Mouse (Mus musculus) ZHBTc4 (cell line): ENCODE data around the gene Mllt3.

Experiments used
- DNase-seq: peaks from one replicate; pipeline ENCODE4 v3.0.0-alpha.2; 2011; ENCODE audit warnings: low read depth, low spot score

Mllt3 gene

DNA sequence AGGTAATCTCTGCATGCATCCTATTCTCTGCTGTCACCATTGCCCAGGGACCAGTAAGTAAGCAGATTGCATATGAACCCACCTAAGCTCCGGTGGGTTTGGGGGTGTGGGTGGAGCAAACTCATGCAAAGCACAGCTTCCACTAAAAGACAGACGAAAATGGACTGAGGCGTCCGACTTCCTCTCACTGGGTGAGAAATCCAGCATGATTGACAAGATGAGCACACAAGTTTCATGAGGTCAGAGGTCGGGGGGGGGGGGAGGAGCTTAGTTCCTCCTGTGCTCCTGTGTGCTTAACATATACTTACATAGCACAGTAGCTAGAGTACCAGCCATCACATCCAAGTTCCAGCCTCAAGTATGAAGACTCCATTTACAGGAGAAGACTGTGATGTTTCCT, 206.8 kb downstream of the Mllt3 start:
- DNase-seq = no peak

DNA sequence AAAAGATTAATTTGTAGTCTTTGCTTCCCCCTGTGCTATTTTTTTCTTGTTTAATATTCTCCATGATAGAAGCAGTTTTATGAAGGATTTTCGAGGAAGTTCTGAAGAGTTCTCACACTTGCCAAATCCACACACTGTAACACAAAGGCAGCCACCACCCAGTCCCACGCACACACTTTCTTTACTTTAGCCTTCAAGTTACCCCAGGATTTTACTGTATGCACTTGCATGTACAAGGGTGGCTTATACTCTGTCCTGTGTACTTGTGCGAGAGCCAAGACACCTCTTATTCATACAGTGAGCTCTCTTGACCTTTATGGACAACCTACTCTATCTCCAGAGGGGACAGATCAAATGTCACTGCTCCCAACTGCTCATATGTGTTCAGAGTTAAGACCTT, 209.5 kb downstream of the Mllt3 start:
- no peak for DNase-seq

DNA sequence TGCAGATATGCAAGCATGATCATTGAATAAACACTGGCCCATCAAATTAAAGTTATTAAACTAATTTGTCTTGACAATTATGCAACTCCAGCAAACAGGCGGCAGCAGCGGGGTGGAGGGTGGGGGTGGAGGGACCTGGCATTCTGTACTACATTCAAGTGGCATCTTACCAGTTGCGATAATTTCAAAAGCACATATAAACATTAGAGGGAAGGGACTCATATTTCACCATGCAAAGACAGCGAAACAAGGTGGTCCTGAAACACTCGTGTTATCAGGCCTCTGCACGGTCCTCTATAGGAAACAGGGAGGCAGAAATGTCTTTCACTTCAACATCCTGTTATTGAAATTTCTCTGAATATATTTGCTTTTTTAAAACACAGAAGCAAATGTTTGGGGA, 210.0 kb downstream of the Mllt3 start:
- DNase-seq = no peak

DNA sequence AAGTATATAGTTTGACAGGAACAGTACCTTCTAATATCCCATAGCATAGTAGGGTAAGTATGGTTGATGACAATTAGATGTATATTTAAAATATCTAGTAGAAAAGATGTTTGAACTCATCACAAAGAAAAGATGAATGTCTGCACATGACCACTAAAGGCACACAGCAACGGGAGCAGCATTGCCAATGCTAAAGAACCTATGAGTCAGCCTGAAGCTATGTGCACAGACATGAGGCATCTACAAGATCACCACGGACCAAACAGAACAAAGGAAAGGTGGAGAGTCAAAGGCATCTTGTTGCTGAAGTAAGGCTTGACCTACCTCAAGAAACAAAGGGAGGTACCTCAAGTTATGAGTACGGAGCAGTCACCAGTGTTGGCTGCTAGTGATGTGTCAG, 212.3 kb downstream of the Mllt3 start:
- no peak for DNase-seq

DNA sequence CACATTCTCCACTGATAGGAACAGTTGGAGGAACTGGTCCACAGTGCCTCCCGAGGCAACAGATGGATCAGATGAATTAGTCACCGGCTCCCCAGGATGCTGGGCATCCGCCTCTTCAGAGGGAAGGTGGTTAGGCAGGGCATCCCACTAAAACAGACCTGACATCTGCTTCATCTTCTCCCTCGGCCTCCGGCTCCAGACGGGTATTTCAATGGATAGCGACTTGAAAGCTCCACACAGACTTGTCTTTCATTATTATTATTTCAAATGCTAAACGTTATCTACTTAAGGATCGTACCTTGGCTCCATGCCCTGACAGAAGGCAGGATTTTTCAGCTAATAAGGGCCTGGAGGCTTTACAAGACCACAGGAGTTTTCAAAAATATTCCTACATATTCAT, 214.0 kb downstream of the Mllt3 start:
- DNase-seq = no peak

DNA sequence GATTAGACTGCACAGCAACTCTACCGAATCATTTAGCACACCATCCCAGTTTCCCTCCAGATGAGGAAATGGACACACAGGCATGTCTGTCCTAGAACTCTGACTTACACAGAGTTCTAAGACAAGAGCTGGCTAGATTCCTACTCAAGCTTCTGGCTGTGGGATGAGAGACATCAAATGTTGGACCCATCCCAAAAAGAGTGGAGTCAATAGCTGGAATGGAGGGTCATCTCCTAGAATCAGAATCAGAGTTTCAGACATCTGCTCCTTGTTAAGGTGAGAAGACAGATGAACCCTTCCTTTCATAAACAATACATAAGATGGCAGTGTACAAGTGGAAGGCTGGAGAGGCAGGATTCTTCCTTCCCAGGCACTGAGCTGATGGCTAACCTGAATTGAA, 214.9 kb downstream of the Mllt3 start:
- no peak for DNase-seq

DNA sequence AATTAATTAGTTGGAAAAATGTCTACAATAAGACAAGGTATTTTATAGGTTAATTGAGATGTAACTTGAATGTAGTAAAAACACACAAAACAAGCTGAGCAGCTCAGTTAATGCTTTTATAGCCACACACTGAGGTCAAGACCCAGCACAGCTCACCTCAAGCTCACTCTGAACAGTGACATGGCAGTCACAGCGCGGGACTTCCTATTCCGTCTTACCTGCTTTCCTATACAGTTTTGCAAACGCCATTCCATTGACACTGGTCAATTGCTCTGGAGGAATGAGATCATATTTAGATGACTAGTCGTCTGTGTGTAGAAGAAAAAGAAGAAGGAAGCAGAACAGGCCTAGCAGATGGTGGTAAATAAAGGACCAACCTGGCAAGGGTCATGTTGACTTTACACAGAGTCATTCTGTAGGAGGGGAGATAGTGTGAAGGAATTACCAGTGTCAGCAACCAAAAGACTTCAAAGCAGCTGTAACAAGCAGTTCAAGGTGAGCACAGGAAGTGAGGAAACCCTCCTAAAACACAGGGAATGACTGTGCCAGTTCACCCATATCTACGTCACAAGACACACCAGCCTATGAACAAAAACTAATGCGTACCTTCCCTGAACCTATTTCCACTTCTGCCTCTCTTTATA, 217.6 kb downstream of the Mllt3 start:
- DNase-seq = no peak

DNA sequence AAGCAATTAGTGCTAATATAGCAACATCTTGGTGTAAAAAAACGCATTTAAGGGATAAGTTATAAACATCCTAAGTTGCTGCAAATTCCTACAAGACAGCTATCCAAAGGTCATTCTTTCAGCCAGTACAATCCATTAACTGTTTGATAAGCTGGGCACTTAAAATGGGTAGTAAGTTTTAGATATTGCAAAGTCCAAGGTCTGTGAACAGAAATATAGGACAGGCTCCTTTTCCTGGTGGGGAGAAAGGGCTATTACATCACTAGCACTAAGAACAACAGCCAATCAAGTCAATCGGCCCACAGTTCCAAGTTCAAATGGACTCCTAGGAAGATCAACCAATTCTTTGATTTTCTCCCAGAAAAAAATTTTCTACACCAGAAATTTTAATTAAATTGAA, 221.3 kb downstream of the Mllt3 start:
- no peak for DNase-seq

DNA sequence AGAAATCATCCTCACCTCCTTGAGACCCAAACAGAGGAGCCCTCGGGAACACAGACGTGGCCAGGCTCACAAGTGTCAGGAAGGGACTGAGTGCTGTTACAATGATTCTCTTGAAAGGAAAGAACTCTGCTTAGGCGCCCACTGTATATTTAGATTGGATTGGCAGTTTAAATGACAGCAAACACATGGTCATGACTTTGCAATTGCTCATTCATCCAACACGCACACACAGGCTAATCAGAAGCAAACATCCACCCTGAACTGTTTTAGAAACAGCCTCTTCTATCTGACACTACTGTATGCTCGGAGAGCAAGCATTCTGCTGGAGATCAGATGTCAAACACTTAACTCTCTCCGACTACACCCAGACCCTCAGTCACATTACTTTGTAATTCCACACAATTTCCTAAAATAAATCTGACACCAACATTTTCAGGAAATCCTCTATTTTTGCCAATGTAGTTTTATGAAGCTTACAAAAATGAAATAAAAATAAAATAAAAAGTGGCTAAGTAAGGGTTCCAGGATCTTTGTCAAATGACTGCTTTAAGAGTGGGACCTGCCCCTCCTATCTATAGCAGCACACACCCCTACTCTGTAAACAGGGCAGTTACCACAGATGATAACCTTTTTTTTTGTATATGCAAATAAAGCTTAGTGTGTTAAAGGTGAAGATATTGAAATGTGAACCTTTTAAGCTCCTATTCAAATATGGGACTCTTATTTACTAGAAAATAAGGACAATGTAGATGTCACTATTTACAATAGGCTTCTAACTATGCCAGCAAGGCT, 226.8 kb downstream of the Mllt3 start:
- no peak for DNase-seq

DNA sequence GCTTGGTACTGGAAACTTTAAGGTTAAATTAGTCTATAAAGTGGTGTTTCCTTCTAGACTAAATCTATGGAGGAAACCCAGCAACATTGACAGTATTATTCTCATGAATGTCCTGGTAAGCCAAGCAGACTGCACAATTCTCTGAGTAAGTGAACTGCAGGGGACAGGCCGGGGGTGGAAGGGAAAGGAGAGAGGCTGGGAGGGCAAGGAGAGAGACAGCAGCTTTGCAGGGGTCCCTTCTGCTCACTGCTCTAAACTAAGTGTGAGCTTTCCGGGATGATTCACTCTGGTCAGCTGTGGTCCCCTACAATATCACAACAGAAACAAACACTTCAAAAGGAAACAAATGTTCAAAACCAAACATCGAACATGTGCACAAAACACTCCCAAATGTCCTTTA, 228.6 kb downstream of the Mllt3 start:
- no peak for DNase-seq

DNA sequence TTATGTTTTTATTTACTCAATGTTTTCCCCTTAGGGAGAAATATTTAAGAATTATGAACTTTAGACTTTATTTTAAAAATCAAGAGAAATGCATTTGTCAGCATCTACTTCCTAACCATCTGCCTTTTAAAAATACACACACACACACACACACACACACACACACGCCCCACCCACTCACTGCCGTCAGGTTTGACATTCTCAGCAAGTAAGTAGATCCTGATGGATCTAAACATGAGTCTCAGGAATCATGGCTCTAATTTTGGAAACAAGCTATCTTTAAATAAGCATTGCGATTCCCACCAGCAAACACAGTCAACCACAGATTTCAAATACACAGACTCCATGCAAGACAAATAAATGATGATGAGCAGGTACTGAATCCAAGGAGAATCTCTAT, 229.9 kb downstream of the Mllt3 start:
- DNase-seq = no peak

DNA sequence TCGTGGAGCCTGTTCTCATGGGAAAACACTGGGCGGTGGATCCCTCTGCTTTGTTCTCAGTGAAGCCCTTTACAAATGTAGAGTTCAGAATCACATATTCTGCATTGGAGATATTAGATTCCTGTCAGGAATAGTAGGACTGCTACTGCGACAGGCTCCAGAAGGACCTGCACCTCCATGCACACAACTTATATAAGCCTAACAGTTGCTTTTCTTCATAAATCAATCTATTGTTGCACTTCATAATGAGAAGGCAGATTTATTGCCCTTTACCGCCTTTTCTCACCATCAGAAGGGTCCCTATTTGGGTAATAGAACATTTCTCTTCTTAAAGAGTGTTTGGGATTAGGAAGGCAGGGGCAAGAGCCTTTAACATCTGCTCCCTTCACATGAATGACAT, 231.0 kb downstream of the Mllt3 start:
- DNase-seq = no peak

DNA sequence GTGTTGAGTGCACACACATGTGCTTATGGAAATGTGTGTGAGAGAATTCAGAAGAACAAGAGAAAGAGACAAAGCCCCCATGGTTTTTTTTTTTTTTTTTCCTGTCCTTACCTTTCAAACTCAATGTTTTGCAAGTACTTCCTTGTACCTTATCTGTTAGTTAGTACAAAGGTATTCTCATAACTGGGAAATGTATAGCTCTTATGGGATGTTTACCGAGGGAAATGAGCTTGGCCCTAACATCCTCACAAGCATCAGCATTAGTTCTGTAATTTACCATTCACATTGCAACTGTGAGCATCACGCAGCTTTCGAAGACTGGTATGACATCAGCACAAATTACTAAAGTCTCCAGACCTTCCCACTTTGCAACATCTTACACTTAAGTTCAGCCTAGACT, 231.8 kb downstream of the Mllt3 start:
- no peak for DNase-seq

DNA sequence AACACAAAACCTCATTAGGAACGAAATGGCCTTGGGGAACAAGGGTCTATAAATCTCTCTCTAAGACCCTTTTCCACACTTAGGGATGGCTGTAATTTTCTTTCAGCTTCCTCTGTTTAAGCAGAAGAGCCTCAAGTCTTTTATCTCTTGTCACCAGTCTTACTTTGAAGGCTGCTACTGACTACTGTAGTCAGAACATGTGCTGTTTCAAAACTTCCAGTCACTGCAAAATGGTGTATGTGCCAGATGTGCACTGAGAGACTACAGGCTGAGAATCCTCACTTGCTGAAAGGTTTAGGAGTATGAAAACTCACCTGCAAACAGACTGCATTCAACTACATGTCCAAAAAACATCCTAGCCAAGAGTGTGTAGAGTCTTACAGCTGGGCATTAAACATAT, 232.9 kb downstream of the Mllt3 start:
- DNase-seq = no peak

DNA sequence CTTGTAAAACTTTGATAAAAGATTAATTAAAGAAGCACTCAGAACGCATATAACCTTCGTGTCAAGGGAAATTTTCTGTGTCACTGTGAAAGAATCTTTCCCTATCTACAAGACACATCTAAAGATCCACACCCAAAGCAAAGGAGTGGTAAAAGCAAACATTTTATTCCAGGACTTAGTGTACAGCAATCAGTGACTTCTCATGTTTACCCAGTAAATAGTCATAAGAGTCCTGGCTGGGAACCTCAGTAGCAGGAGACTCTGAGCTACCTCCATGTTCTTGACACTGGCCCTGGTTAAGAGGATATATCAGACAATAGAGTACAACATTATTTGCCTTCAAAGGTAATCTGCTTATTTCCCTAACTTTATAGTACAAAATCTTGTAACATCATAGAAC, 233.7 kb downstream of the Mllt3 start:
- DNase-seq = no peak

DNA sequence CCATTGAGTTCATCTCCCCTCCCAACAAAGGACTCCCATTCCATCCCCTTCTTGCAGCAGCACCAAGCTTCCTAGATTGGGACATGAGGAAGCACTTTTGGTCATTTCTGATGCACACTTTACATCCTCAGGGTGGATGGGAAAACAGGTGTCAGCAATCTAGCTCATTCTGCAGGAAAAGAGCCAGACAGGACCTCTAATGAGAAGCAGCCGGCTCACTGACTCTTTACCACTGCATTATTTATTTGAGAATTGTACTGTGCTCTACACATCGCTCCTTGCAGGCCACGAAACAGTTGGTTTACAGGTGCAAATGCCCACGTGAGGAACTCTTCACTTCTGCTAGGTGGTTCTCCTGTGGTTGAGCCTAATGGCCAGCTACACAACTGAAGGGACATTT, 237.9 kb downstream of the Mllt3 start:
- no peak for DNase-seq

DNA sequence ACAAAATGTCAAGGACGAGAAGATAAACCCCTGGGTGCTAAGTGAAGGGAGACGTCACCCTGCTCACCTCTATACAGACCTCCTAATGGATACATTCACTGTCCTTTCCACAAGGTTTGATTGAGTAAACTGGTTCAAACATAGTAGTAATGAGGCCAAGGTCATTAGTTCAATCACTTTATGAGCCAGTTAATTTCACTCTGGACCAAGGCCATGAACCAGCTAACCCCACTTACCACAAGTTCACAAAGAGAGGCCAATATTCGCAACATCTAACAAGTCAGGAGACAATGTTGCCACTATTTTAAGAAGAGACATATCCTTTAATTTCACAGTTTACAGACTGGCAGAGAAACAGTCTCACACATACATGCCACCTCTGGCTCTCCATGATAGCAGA, 238.9 kb downstream of the Mllt3 start:
- no peak for DNase-seq

DNA sequence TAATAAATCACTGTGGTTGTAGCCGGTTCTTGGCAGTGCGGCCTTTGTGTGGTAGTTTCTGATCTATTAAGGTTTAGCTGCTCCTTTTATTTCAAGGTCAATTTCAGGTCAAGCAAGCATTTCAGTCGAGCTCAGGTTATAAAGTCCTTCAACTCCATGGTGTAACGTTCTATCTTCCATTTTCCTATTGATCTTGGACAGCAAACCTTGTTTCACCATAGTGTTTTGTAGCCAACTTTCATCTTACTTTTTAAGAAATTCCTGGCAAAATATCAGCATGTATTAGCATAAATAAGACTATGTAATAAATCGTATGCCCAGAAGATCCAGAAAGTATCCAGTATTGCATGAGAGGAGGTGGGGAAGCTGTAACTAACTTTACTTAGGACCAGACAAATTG, 240.7 kb downstream of the Mllt3 start:
- no peak for DNase-seq

DNA sequence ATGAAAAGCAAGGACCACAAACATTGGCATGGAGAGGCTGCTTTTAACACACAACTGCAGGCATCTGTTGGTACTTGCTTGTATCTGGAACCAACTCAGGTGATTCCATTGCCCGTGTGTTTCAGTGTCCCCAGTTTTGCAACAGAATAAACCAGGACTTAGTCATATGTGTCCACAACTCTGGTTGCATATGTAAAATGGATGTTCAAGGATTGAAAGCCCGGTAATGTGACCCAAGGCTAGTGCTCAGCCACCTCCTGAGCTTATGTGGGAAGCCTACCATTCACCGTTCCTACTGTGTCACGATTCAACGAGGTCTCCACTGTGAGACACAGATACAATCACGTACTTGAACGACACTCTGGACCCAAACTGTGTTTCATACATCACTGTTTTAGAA, 243.7 kb downstream of the Mllt3 start:
- no peak for DNase-seq

DNA sequence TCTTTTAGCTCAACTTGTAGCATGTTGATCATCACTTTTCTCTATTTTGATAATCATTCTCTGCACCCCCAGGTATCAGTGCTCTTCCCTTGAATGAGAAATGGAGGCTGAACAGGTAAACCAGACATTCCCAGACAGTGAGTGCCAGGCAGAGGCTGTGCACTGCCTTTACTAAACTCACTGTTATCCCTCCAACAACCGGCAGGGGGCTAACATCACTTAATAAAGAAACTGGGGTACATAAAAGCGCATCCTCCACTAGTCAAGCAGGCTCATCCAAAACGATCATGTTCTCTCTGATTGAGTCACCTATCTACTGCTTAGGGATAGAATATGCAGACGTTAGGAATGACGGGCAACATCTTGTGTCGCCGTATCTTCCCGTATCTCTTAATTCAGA, 244.5 kb downstream of the Mllt3 start:
- DNase-seq = peak; percentile 67

DNA sequence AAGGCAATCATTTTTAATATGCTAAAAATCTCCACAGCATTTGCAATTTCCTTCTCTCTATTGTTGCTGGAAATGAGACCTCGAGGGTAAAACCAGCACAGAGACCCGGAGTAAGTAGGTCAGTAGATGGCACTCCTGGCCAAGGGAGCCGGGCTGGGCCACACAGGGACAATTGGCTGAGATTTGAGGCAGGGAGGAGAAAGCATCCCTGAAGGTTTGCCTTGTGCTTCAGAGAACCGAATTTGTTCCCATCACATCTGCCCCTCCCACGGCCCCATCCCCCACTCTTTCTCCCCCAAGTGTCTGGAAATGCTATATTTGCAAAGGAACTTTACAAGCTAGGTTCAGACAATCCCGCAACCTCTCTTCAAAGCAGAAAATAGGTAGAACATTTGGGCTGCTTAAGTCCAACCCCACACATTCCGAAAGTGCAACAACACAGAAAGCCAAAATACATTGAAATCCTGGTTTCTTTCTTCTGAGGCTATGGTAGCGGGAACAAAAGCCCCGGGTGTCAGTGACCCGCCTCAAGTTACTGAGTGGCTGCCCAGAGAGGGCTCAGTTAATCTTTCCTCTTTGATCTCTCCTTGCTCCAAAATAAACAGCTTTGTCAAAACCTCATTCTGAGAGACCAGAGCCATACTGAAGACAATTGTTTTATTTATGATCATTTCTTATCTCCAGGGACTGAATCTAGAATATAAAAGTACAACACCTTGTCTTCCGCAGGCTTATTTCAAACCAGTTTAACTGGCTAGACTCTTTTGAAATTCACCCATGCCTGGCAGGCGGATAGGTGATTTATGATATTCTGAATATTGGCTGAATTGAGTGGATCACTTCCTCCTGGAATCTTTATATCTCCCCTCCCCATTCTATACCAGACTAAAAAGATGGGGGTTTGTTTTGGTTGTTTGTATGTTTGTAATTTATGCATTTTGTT, 247.8 kb downstream of the Mllt3 start:
- DNase-seq = peak; percentile 21

DNA sequence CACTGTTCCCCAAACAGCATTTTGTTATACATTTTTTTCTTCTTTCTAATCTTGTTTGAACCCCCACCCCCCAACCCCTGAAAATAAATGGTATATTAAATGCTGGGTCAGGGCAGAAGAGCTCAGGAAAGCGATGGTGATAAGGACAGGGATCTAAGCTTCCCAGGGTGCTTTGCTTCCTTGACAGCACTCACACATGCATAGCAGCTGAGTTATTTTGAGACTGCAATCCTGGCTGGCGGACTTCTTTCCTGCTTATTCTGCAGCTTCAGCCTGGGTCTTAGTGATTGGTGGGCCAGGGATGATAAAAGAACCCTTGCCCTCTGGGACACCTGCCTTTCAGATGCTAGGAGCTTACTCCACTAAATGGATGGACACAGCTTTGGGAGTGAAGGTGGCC, 249.4 kb downstream of the Mllt3 start:
- DNase-seq = no peak

DNA sequence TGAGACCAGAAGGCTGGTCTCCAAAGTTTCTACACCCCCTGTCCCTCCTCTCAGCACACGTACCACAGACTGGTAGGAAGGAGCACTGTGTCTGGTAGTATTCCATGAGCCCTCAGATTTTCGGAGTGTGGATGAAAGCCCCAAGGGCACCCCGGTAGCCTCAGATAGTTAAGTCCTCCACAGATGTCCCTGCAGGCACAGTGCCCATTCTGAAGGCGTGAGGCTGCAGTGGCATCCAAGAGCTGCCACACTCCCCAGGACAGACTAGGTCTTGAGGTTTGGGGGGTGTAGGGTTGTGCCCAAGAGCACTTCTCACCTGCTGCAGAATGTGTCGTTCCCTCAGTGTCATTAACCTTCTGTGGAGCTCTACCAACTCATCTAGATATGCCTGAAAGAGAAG, 251.2 kb downstream of the Mllt3 start:
- no peak for DNase-seq
